Mouse (Mus musculus) cerebellum, adult 11-12 months (tissue): Measurements from ENCODE around the gene Slc26a10.

ENCODE experiments used
- DNase-seq: peaks from one replicate; pipeline ENCODE4 v3.0.0; 2022

Gene Slc26a10

DNA sequence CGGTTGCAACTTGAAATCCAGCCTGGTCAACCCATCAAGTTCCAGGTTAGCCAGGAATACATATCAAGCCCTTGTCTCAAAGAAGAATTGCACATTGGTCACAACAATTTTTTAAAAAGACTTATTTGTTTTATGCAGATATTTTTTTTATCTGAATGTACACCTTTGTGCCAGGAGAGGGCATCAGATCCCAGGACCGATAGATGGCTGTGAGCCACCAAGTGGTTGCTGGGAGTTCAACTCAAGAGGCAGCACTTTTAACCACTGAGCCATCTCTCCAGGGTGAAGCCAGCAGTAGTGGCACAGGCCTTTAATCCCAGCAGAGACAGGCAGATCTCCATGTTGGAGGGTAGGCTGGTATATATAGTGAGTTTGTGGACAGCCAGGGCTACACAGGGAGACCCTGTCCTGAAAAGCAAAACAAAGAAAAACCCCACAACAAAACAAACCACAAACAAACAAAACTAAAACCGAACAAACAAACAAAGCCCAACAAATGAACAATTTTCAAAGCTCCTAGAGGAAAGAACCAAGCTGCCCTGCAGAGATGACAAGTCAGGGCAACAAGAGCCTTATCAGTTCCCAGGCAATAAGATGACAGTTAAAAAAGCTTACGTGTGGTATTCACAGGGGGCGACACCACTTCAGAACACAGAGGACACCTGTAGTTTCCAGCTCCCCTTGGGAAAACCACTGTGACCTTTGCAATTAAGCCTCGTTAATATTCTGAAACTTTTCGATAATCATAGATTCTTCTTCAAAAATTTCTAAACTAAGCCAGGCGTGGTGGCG, 55.0 kb downstream of the Slc26a10 start:
- no peak for DNase-seq

GRCm38 (mm10) chr10:127123436-127123805, 57.0 kb downstream of the Slc26a10 start:
- peak; percentile 79 for DNase-seq

GRCm38 (mm10) chr10:127122784-127123435, 57.5 kb downstream of the Slc26a10 start:
- peak; percentile 75 for DNase-seq

GRCm38 (mm10) chr10:127122018-127122417, 58.4 kb downstream of the Slc26a10 start:
- no peak for DNase-seq
